Mouse (Mus musculus): ENCODE data around the gene Zfp780b. TPM values are rescaled to one million over a fixed set of nuclear protein-coding genes. Genes with fewer than 3 reads are reported as not detected.
A peak's percentile ranks its signal among the peaks of the same experiment; 100 is the strongest.
"Not testable (repeated sequence)": the region's sequence is repeated elsewhere in the genome, so short reads cannot be mapped to it uniquely, and the experiment has no call there.

Gene Zfp780b
- 18.6 and 20.9 TPM in 2 replicates for polyA plus RNA-seq (2015; fragmentation: Nextera tagmentation; extraction: Ambion mirVana)

DNA sequence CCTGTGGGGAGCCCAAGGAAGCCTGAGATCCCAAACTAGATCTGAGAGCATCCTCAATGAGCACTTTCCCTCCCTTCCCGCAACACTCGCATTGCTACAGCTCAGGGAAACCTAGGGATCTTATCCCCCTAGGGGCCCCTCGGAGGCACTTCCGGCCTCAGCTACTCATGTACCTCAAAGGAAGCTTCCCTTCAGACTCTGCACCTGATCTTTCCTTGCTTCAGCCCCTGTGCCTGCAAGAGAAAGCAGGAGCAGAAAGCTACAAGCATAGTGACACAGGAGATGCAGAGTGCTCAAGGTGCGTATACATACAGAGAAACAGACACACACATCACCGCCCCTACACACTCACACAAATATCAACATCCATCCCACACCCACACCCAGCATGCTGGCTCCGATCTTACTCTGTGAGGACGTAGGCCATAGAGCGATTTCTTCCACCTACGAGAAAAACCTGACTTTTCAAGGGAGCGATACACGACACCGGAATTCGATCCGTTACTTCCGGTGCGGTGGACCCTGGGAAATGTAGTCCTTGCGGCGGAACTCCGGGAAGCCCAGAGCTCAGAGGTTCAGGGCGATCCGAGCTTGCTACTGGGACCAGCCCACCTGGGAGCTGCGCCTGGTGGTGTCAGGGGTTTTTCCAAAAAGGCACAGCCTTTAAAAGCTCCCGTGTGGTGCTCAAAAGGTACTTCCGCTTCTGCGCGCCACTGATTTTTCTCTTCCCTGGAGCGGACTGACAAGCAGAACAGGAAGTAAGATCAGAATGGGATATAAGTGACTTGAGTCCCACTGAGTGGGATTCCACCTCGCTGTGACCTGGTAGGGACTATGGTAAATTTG lies at the start of gene Zfp780b:
Gene Zfp780b, minus strand, starts transcription at position 489 of the 846 bp plus-strand sequence.
- Histone ChIP-seq H3K9ac (peak within 1 kb of the TSS; percentile 76), H3K27ac (peak within 1 kb of the TSS; percentile 81), H3K9me3 (peaks cover 9% of the 10 kb centered on the region; the same call in 1 of the 2 replicates), H3K27me3 (no peaks in the 10 kb centered on the region), H3K4me2 (peak within 1 kb of the TSS; percentile 74), H3K36me3 (0 out of 2 replicates have a peak, but pooled peaks cover 4% of the 10 kb centered on the region), H3K4me1 (peaks cover 8% of the 10 kb centered on the region), H3K4me3 (peak within 1 kb of the TSS; percentile 65)
- ATAC-seq (ENCODE audit: borderline replicate concordance, extremely low read depth, low FRiP score, low TSS enrichment): peak; percentile 88
- WGBS: 0% methylated on average over 29 of the region's 29 CpGs

- no peak; the same call in 1 of the 2 replicates for ATAC-seq (ENCODE audit: borderline replicate concordance, extremely low read depth, low FRiP score, low TSS enrichment)
- Histone ChIP-seq H3K4me3 (peak overlapping the region; percentile 76), H3K4me2 (peak overlapping the region; percentile 87), H3K36me3 (no peaks in the 10 kb centered on the region), H3K27me3 (no peaks in the 10 kb centered on the region), H3K27ac (peak overlapping the region; percentile 32; the same call in 1 of the 2 replicates), H3K9me3 (0 out of 2 replicates have a peak, but pooled peaks cover 6% of the 10 kb centered on the region), H3K9ac (peak overlapping the region; percentile 73), H3K4me1 (peaks cover 9% of the 10 kb centered on the region)
- WGBS: 23% methylated on average over 7 of the region's 7 CpGs
These were observed 35.5 kb upstream of the Zfp780b start for GRCm38 (mm10) chr7:28014445-28014810.

DNA sequence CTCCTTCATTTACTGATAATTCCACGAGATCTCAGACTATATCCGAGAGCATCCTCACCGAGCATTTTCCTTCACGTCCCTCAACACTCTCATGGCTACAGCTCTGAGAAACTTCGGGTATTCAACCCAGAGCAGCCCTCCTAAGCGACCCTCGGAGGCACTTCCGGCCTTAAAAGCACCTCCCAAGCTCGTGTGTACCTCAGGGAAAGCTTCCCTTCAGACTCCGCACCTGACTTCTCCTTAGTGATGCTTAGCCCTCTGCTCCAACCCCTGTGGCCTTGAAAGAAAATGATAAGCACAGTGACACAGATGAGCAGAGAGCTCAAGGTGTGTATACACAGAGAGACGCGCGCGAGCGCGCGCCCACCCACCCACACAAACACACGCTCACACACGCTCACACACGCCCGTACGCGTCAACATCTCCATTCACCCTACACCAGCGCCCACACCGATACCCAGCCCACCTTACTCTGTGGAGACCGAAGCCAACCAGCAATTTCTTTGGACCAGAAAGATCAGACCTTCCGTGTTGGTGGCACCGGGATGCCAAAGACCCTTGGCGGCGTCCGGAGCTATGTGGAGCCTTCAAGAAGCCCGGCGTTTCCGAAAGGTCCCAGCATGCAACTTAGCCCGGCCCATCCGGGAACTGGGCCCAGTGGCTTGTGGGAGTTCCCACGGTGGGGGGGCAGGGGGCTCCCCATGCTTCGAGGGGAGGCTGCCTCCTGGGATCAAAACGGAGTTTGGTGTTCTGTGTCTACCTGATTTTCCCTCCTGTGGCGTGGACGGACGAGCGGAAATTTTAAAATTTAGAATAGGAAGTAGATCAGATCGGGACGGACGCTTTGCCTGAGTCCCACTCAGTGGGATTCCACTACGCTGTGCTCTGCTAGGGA lies 34.8 kb upstream of the Zfp780b start, which contains the start of gene Zfp850:
Gene Zfp850, minus strand, starts transcription at position 567 of the 896 bp plus-strand sequence.
- under 1% methylated on average over 47 of the region's 47 CpGs for WGBS
- Histone ChIP-seq H3K36me3 (no peaks in the 10 kb centered on the region), H3K4me2 (peak within 1 kb of the TSS; percentile 87), H3K9ac (peak within 1 kb of the TSS; percentile 73), H3K9me3 (0 out of 2 replicates have a peak, but pooled peaks cover 4% of the 10 kb centered on the region), H3K27me3 (no peaks in the 10 kb centered on the region), H3K4me3 (peak within 1 kb of the TSS; percentile 76), H3K27ac (peak within 1 kb of the TSS; percentile 32), H3K4me1 (peaks cover 9% of the 10 kb centered on the region)
- peak; percentile 95; the same call in 1 of the 2 replicates for ATAC-seq (ENCODE audit: borderline replicate concordance, extremely low read depth, low FRiP score, low TSS enrichment)

DNA sequence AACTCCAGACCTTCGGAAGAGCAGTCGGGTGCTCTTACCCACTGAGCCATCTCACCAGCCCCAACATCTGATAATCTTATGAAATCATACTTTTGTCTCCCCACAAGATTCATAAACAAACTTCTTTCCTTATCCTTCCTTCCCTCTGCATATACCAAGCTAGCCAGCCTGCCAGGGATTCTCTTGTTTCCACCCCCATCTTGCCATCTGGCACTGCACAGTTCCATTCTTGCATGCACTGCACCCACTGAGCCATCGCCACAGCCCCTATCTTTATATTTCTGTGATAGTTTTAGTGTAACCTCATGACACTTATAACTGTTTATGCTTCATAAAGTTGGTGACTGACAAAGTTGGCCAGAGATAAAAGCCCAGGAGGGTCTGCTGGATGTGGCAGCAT lies 31.3 kb upstream of the Zfp780b start:
- Histone ChIP-seq H3K4me1 (peaks cover 9% of the 10 kb centered on the region), H3K9ac (no peak overlapping the region), H3K4me2 (no peak overlapping the region), H3K27me3 (no peaks in the 10 kb centered on the region), H3K27ac (no peak overlapping the region), H3K9me3 (no peaks in the 10 kb centered on the region), H3K4me3 (no peak overlapping the region), H3K36me3 (peaks cover 13% of the 10 kb centered on the region)
- ATAC-seq (ENCODE audit: borderline replicate concordance, extremely low read depth, low FRiP score, low TSS enrichment): no peak
- 98% methylated on average over 3 of the region's 3 CpGs for WGBS

DNA sequence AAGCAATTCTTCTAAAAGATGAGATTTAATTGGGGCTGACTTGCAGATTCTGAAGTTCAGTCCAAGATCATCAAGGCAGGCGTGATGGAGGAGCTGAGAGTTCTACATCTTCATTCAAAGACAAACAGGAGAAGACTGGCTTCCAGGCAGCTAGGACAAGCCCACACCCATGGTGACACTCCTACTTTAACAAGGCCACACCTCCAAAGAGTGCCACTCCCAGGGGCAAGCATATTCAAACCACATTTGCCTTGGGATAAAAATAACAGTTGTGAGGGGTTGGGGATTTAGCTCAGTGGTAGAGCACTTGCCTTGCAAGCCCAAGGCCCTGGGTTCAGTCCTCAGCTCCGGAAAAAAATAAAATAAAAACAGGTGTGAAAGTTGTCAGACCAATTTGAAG lies 3.2 kb upstream of the Zfp780b start:
- peaks cover 9% of the 10 kb centered on the region for H3K36me3 ChIP-seq
- H3K4me3 ChIP-seq: no peak overlapping the region
- H3K4me2 ChIP-seq: no peak overlapping the region
- H3K27ac ChIP-seq: no peak overlapping the region
- no peak overlapping the region for H3K9ac ChIP-seq
- no peak for ATAC-seq (ENCODE audit: borderline replicate concordance, extremely low read depth, low FRiP score, low TSS enrichment)
- 68% methylated on average over 2 of the region's 2 CpGs for WGBS
- peaks cover 8% of the 10 kb centered on the region for H3K4me1 ChIP-seq
- peaks cover 26% of the 10 kb centered on the region; the same call in 1 of the 2 replicates for H3K9me3 ChIP-seq
- no peaks in the 10 kb centered on the region for H3K27me3 ChIP-seq

GRCm38 (mm10) chr7:27949451-27949850 lies 29.5 kb downstream of the Zfp780b start:
- 88% methylated on average over 13 of the region's 13 CpGs for WGBS
- H3K27me3 ChIP-seq; H3K4me1 ChIP-seq; H3K9ac ChIP-seq; H3K36me3 ChIP-seq; H3K27ac ChIP-seq; H3K4me3 ChIP-seq; H3K9me3 ChIP-seq; ATAC-seq (ENCODE audit: borderline replicate concordance, extremely low read depth, low FRiP score, low TSS enrichment); H3K4me2 ChIP-seq: not testable (repeated sequence)

DNA sequence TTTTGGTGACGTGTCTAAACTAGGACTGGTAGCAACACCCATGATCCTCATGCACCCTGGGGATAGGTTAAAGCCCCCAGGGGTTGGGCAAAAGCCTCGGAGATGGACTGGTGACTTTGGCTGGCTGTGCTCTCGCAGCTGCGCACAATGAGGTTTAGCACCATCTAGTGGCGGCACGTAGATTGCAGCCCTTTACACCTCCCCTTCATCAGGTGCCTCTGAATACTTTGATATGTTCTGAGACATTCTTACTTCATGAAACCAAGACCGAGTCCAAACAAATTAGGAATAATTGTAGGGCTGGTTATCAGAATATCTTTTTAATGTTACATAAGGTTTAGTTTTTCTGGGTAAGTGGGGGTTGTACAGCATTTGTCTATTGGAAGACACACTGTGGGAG lies 37.1 kb downstream of the Zfp780b start:
- ATAC-seq (ENCODE audit: borderline replicate concordance, extremely low read depth, low FRiP score, low TSS enrichment); H3K36me3 ChIP-seq: not testable (repeated sequence)
- 36% methylated on average over 5 of the region's 7 CpGs for WGBS

DNA sequence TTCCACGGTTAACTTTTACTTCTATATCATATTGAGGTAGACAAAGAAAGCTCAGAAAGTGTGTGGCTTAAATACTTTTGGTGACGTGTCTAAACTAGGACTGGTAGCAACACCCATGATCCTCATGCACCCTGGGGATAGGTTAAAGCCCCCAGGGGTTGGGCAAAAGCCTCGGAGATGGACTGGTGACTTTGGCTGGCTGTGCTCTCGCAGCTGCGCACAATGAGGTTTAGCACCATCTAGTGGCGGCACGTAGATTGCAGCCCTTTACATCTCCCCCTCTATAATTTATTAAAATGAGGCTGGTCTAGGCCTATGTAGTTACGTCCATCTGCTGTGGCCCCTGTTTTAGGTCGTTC lies 45.2 kb downstream of the Zfp780b start:
- H3K27ac ChIP-seq; H3K9ac ChIP-seq; H3K27me3 ChIP-seq; H3K4me1 ChIP-seq; H3K9me3 ChIP-seq; ATAC-seq (ENCODE audit: borderline replicate concordance, extremely low read depth, low FRiP score, low TSS enrichment); H3K36me3 ChIP-seq: not testable (repeated sequence)
- Histone ChIP-seq H3K4me3 (peak overlapping the region; percentile 21; the same call in 1 of the 2 replicates), H3K4me2 (peak overlapping the region; percentile 55)
- WGBS: 17% methylated on average over 1 of the region's 9 CpGs

More for the DNA sequence above, 37.1 kb downstream of the Zfp780b start:
- not testable (repeated sequence) for H3K4me2 ChIP-seq, H3K9ac ChIP-seq, H3K27ac ChIP-seq, H3K4me1 ChIP-seq, H3K27me3 ChIP-seq, H3K9me3 ChIP-seq, H3K4me3 ChIP-seq

GRCm38 (mm10) chr7:27933050-27933799 lies 45.7 kb downstream of the Zfp780b start:
- Histone ChIP-seq H3K4me2 (peak overlapping the region; percentile 55), H3K9me3 (no peaks in the 10 kb centered on the region), H3K9ac (peak overlapping the region; percentile 51), H3K27me3 (no peaks in the 10 kb centered on the region), H3K4me3 (peak overlapping the region; percentile 21), H3K27ac (no peak overlapping the region), H3K36me3 (no peaks in the 10 kb centered on the region), H3K4me1 (peaks cover 10% of the 10 kb centered on the region)
- peak; percentile 49; the same call in 1 of the 2 replicates for ATAC-seq (ENCODE audit: borderline replicate concordance, extremely low read depth, low FRiP score, low TSS enrichment)
- 10% methylated on average over 7 of the region's 7 CpGs for WGBS

- Histone ChIP-seq H3K36me3 (peaks cover 7% of the 10 kb centered on the region; the same call in 1 of the 2 replicates), H3K4me2 (peak within 1 kb of the TSS; percentile 75), H3K9me3 (no peaks in the 10 kb centered on the region), H3K27me3 (no peaks in the 10 kb centered on the region), H3K4me1 (peaks cover 13% of the 10 kb centered on the region), H3K4me3 (peak within 1 kb of the TSS; percentile 71), H3K27ac (no peak within 1 kb of the TSS), H3K9ac (peak within 1 kb of the TSS; percentile 68)
- WGBS: 4% methylated on average over 40 of the region's 40 CpGs
- peak; percentile 78 for ATAC-seq (ENCODE audit: borderline replicate concordance, extremely low read depth, low FRiP score, low TSS enrichment)
These were observed 49.9 kb downstream of the Zfp780b start, which contains the start of gene Zfp974 for GRCm38 (mm10) chr7:27928818-27929695. Gene Zfp974, minus strand, starts transcription at chr7:27929460.
